Mouse (Mus musculus) E14TG2a.4 (cell line): ENCODE data around the gene Mtg2.

Experiments
- H3K27me3 ChIP-seq: 2 replicates; pipeline ENCODE4 v1.6.1; 2014; ENCODE audit warnings: low read length, control low read depth; ENCODE audit not compliant: insufficient read depth
- H3K36me3 ChIP-seq: 2 replicates; pipeline ENCODE4 v1.6.1; 2014; ENCODE audit warnings: low read length, control low read depth; ENCODE audit not compliant: insufficient read depth
- H3K4me1 ChIP-seq: replicated peaks from 2 replicates; pipeline ENCODE4 v1.6.1; 2014; ENCODE audit warnings: low read depth, low read length, control low read depth
- H3K4me3 ChIP-seq: replicated peaks from 2 replicates; pipeline ENCODE4 v1.5.1; 2014; ENCODE audit warnings: mild to moderate bottlenecking, low read length
- H3K9me3 ChIP-seq: 2 replicates; pipeline ENCODE4 v1.6.1; 2014; ENCODE audit warnings: low read length, control low read depth
- CTCF ChIP-seq: conservative IDR thresholded peaks from 2 replicates; pipeline ENCODE4 v1.5.1; 2014; ENCODE audit warnings: low read length
- NANOG ChIP-seq: IDR thresholded peaks from 2 replicates; pipeline ENCODE4 v1.6.1; 2014; ENCODE audit warnings: borderline replicate concordance, low read length, mixed read lengths
- POU5F1 ChIP-seq: IDR thresholded peaks from 2 replicates; pipeline ENCODE4 v1.6.1; 2014; ENCODE audit warnings: low read length, borderline replicate concordance

Gene Mtg2

DNA sequence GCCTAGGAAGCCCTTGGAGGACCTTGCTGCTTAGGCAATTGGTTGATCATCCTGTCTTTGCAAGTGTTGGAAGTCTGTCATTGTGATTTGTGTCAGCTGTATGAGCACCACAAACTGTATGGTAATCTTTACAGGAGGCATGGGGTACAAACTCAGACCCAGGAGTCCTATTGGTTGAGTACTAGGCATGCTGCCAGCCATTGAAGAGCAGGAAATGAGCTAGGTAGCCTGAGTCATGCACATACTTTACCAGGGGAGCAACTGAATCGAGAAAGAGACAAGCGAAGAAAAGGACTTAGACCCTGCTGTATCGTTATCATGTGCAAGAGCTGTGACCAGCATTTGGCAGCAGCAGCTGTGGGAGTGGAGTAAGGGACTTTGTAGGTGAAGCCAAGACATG, 37.5 kb upstream of the Mtg2 start:
- H3K27me3 ChIP-seq: no peaks in the 10 kb centered on the region
- H3K36me3 ChIP-seq: peaks cover 100% of the 10 kb centered on the region
- TF ChIP-seq NANOG (no peak), CTCF (no peak), POU5F1 (no peak)

DNA sequence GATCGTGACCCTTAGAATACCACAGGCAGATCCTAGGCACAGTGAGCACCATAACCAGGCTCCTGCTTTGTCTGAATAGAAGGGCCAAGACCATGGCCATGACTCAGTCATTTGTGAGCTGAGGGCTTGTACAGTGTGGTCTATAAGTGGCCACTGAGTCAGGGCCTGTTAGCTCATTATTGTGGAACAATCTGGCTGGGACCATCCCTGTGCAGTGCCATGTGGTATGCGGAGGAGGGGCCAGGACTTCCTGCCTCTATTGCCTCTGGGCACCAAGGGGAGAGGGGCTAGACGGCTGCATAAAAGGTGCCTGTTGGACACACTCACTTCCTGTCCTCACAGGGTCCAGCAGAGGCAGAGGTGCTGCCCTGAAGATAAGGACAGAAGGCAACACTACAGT, 36.4 kb upstream of the Mtg2 start:
- H3K27me3 ChIP-seq: no peaks in the 10 kb centered on the region
- H3K4me3 ChIP-seq: 0 out of 2 replicates have a peak overlapping the region, but pooled peaks have one; percentile 18
- TF ChIP-seq NANOG (no peak), CTCF (no peak), POU5F1 (no peak)
- no peaks in the 10 kb centered on the region for H3K9me3 ChIP-seq
- H3K36me3 ChIP-seq: peaks cover 100% of the 10 kb centered on the region
- H3K4me1 ChIP-seq: peaks cover 81% of the 10 kb centered on the region

More for the DNA sequence above, 37.5 kb upstream of the Mtg2 start:
- H3K9me3 ChIP-seq: no peaks in the 10 kb centered on the region
- H3K4me1 ChIP-seq: peaks cover 74% of the 10 kb centered on the region
- H3K4me3 ChIP-seq: no peak overlapping the region

DNA sequence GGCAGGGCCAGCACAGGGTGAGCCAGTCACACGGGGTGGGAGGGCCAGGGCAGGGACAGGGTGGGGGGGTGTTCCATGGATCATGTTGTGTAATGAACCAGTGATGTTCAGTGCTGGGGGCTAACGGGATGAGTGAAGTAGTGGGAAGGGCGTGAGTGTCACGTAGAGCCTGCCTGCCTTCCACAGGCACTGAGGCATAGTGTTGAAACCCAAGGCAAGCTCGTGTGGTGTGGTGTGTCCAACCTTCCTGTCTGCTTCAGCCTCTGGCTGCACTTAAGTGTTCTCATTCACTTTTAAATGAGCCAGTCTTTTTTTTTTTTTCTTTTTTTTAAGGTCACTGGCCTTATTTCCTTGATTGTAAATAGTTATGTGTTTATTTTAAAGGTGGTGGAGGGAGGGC, 35.6 kb upstream of the Mtg2 start:
- H3K4me3 ChIP-seq: no peak overlapping the region
- peaks cover 84% of the 10 kb centered on the region for H3K4me1 ChIP-seq
- H3K36me3 ChIP-seq: peaks cover 100% of the 10 kb centered on the region
- no peaks in the 10 kb centered on the region for H3K27me3 ChIP-seq
- TF ChIP-seq NANOG (no peak), CTCF (no peak), POU5F1 (no peak)
- no peaks in the 10 kb centered on the region for H3K9me3 ChIP-seq

DNA sequence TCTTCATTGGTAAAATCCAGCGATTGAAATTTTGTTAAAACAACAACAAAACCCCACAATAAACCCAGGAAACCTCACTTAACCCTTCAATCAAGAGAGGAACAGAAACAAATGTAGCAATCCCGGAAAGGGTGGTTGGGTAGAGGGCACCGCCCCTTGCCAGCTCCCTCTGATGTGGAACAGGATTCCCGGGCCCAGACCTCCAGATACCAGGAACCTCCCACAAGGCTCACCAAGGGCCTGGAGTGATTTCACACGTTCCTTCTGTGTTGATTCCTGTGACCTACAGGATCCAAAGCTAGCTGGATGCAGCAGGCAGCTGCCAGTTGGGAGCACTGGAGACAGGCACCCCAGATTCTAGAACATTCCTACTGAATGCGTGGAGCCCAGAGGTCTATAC, 30.0 kb upstream of the Mtg2 start:
- H3K4me3 ChIP-seq: peak overlapping the region; percentile 99
- no peaks in the 10 kb centered on the region for H3K9me3 ChIP-seq
- peaks cover 55% of the 10 kb centered on the region for H3K36me3 ChIP-seq
- TF ChIP-seq CTCF (no peak), POU5F1 (no peak), NANOG (no peak)
- H3K27me3 ChIP-seq: peaks cover 17% of the 10 kb centered on the region
- H3K4me1 ChIP-seq: peaks cover 71% of the 10 kb centered on the region

DNA sequence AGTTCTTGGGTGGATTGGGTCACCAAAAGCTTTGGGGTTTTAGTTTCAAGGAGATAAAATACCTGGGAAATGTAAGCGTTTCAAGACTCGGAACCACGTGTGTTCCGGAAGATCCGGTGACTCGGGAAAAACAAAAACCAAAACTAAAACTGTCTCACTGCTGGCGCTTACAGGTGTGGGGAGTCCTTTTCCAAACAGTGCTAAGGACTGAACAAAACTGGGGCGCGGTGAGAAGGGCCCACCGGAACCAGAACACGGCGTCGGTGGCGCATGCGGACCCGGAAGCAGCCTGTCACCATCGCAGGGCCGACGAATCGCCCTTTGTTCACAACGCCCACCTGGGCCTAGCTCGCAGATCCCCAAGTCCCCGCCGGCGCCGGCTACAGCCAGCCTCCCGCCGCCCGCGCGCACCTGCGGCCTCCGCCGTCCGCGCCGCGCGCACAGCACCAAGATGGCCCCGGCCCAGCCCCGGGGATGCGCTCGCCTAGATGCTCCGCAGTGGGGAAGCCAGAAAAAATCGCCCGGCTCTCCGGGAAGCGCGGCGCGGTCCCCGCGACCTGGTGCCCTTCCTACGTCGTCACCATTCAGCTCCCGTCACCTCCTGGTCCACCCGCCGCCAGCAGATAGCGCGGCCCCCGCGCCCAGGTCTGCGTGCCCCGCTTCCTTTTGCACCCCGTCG, 28.7 kb upstream of the Mtg2 start:
- H3K9me3 ChIP-seq: no peaks in the 10 kb centered on the region
- H3K4me1 ChIP-seq: peaks cover 66% of the 10 kb centered on the region
- TF ChIP-seq POU5F1 (no peak), CTCF (no peak), NANOG (no peak)
- H3K36me3 ChIP-seq: peaks cover 42% of the 10 kb centered on the region
- peaks cover 17% of the 10 kb centered on the region for H3K27me3 ChIP-seq
- peak overlapping the region; percentile 99 for H3K4me3 ChIP-seq

DNA sequence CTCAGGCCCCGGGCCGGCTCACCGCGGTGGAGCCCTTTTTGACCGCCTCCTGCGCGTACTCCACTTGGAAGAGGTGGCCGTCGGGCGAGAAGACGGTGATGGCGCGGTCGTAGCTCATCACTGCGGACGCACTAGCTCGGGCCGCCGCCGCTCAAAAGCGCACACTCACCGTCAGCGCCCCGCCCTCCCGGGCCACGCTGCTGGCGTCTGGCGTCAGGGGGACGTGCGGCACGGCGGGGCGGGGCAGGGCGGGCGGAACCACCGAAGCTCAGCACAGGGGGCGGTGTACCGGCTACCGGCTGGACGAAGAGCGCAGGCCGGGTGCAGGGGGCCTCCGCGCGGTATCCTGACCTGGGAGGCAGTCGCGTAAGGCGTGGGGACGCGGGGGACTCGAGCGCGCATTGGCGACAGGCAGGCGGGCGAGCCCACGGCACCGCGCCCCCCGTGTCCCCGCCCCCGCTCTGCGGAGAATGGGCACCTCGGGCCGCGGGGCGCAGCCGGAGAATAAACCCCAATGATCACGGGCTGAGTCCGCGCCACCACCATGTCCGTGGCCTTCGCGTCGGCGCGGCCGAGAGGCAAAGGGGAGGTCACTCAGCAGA, 28.0 kb upstream of the Mtg2 start, which contains the start of the genes Psma7 and Ss18l1:
Gene Psma7, minus strand, starts transcription at position 178 of the 602 bp plus-strand sequence.
Gene Ss18l1, plus strand, starts transcription at position 254 of the 602 bp plus-strand sequence.
- peaks cover 35% of the 10 kb centered on the region for H3K36me3 ChIP-seq
- H3K4me1 ChIP-seq: peaks cover 59% of the 10 kb centered on the region
- peak within 1 kb of the TSS; percentile 99 for H3K4me3 ChIP-seq
- TF ChIP-seq CTCF (no peak), NANOG (no peak)
- no peaks in the 10 kb centered on the region for H3K9me3 ChIP-seq
- peaks cover 17% of the 10 kb centered on the region for H3K27me3 ChIP-seq

DNA sequence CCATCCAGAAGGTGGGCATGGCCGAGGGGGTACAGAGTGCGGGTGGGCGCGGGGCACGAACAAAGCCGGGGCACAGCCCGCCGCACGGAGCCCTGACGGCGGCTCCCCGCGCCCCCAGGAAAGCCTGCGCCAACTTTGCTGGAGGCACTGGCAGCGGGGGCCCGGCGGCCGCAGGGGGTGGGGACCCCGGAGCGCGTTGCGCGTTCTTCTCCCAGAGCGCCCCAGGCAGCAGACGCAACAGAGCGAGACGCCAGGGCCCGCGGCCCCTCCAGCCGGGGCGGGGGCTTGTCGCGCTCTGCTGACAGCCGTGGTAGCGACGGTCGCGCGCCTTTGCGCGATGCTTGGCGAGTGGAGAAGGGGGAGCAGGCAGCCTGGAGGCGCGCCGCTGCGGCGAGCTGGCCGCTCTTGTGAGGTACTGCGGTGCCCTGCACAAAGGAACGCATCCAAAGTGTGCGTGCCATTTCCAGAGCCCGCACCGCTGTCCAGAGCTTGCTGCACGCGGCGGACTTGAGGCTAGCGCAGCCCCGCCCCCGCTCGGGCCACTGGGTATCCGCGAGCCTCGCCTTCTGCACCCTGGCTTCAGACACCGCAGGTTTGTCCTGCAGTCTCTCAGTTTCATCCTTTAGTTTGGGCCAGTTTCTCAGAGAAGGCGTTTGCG, 27.4 kb upstream of the Mtg2 start:
- H3K4me1 ChIP-seq: peaks cover 54% of the 10 kb centered on the region
- peak overlapping the region; percentile 99 for H3K4me3 ChIP-seq
- peaks cover 29% of the 10 kb centered on the region for H3K36me3 ChIP-seq
- H3K27me3 ChIP-seq: peaks cover 17% of the 10 kb centered on the region
- no peak for TF ChIP-seq CTCF
- TF ChIP-seq POU5F1: no peak
- H3K9me3 ChIP-seq: no peaks in the 10 kb centered on the region

DNA sequence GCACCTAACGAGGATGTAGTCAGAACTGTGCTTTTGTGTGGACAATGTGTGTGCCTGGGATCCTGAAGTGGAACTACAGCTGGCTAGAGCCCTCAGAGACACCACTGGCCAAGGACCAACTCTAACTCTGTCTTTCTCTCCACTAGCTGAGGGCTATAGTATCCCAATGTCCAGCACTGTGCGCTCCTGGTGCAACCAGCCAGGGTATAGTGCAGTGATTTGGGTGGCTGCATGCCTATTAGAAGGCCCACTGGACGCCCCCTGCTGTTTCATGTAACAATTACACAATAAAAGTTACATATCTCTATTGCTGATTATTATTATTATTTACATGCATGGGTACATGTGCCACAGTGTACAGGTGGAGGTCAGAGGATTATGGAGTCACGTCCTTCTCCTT, 25.1 kb upstream of the Mtg2 start:
- Histone ChIP-seq H3K9me3 (no peaks in the 10 kb centered on the region), H3K27me3 (peaks cover 17% of the 10 kb centered on the region), H3K4me3 (no peak overlapping the region), H3K4me1 (peaks cover 31% of the 10 kb centered on the region), H3K36me3 (peaks cover 8% of the 10 kb centered on the region; the same call in 1 of the 2 replicates)
- TF ChIP-seq NANOG: no peak
- TF ChIP-seq CTCF: peak; percentile 32; the same call in 1 of the 2 replicates
- TF ChIP-seq POU5F1: no peak
